Mouse (Mus musculus): ENCODE measurements at regions not wholly inside any gene's neighbourhood (a gene's known extent, or its start where the extent isn't known, plus 50 kb on each side); places are given as distances from the start of the nearest gene placed in this dataset.

DNA sequence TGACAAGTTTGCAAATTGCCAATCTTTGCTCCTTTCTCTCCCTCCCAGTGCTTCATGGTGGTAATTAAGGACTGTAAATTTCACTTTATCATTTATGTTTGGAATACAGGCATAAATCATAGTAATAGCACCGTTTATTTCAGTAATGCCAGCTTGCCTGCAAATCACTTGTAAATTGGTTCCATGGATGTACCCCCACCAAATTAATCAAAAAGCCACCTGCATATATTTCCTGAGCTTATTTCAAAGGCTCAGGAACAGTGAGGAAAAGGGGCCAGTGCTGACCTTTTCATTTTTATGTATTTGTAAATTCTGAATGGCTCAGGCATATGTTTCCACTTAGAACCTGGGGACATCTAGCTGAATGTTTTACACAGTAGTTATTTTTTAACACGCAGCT lies 115.0 kb downstream of the D3Ertd751e start:
- no peak for DNase-seq

DNA sequence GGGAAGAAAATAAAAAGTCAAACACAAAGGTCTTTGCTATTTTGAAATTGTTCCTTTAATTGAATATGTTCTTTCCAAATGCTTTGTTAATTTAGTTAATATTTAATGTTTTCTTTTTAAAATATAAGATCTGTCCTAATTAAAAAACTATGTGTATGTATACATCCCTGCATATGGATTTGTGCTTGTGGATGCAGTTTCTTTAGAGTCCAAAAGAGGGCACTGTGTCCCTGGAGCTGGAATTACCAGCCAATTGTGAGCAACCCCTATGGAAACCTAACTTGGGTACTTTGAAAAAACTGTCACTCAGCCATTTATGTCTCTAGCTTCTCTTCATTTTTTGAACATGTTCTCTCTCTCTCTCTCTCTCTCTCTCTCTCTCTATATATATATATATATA lies 120.3 kb downstream of the D3Ertd751e start:
- DNase-seq = no peak

GRCm38 (mm10) chr3:41908952-41909351 lies 166.5 kb downstream of the D3Ertd751e start:
- DNase-seq = no peak

GRCm38 (mm10) chr3:41913190-41913589 lies 170.8 kb downstream of the D3Ertd751e start:
- no peak for DNase-seq

- DNase-seq = no peak
Observed at GRCm38 (mm10) chr3:41939843-41940242, 197.4 kb downstream of the D3Ertd751e start.

DNA sequence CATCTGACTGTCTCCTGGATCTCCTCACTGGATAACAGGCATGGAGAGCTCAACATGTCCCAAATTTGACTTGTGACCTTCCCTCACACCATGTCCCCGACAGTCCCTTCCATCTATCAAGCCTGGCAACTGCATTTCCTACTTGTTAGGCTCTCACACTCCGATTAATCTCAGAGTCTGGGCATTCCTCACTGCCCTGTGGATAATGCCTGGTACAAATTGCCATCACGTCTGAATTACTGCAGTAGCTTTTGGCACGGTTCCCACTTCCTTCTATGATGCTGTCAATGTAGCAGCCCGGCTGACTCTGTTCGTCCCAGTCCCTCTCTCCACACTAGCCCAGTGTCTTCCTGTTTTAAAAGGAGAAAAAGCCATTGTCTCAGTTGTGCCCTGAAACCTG lies 200.6 kb downstream of the D3Ertd751e start:
- DNase-seq = no peak

GRCm38 (mm10) chr3:41949404-41949803 lies 207.0 kb downstream of the D3Ertd751e start:
- no peak for DNase-seq

DNA sequence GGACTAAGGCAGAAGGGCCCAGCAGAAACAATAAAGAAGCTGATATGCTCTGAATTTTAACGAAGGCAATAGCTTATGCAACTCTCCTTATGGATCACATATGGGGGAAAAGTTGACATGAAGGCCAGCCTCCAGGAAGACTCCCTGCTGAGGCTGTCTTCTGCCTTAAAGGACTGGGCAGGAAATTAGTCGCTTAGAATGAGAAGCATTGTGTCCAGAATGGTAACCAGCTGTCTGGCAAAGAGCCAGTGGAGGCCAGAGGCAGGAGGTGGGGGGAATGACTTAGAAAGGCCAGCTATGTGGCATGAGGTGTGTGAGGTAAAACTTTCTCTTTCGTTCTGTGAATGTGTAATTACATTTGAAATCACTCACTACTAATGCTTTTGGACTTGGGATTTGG lies 215.0 kb downstream of the D3Ertd751e start:
- DNase-seq = no peak

GRCm38 (mm10) chr3:41960209-41960608 lies 217.8 kb downstream of the D3Ertd751e start:
- no peak for DNase-seq

GRCm38 (mm10) chr3:41962923-41963322 lies 220.5 kb downstream of the D3Ertd751e start:
- DNase-seq = no peak

DNA sequence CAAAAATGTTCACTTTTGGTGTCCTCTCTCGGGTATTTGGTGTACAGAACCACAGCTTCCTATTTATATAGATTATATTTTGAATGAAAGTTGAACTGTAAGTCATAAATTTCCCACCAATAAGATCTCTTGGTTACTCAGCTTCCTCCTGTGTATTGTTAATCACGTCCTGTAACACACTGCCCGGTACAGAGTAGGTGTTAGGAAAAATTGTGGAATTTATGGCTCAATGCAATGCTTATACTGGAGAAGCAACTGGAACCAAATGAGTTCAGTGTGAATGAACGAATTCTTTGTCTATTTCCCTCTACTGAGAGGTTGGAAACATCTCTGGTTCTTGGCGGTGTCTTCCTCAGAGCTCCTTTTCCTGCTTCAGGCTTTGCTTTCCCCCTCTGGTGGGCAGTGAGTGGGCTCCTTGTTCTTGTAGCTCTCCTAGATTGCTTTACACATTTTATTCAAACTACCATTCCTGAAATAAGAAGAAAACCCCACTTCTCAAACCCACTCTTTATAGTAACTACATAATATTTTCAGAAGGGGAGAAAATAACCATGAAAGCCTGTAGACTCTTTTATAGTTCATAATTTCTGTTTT lies 264.4 kb downstream of the D3Ertd751e start:
- DNase-seq = peak; percentile 2

- no peak for DNase-seq
Observed at GRCm38 (mm10) chr3:42023187-42023586, 280.8 kb downstream of the D3Ertd751e start.

GRCm38 (mm10) chr3:42039632-42040031 lies 297.2 kb downstream of the D3Ertd751e start:
- DNase-seq = peak; percentile 2

- no peak for DNase-seq
Observed at GRCm38 (mm10) chr3:42040270-42040812, 297.9 kb downstream of the D3Ertd751e start.

DNA sequence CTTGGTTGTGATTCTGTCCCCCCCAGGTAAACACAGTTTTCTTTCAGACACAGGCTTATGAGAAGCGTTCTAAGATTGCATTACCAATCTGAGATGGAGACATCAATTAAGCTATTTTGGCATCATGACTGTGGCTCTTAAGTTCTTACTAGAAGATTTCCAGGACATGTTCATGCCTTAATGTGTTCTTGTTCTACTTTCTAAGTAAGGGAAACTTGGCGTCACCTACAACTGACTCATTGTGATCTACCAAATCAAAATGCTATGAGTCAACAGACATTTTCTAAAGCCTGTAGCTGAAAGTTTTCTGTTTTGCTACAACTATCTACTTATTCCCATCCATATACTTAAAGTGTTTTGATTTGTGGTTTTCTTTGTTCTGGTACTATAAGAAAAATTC lies 298.5 kb downstream of the D3Ertd751e start:
- no peak for DNase-seq

- DNase-seq = no peak
Observed at GRCm38 (mm10) chr3:42057286-42057868, 315.0 kb downstream of the D3Ertd751e start.

DNA sequence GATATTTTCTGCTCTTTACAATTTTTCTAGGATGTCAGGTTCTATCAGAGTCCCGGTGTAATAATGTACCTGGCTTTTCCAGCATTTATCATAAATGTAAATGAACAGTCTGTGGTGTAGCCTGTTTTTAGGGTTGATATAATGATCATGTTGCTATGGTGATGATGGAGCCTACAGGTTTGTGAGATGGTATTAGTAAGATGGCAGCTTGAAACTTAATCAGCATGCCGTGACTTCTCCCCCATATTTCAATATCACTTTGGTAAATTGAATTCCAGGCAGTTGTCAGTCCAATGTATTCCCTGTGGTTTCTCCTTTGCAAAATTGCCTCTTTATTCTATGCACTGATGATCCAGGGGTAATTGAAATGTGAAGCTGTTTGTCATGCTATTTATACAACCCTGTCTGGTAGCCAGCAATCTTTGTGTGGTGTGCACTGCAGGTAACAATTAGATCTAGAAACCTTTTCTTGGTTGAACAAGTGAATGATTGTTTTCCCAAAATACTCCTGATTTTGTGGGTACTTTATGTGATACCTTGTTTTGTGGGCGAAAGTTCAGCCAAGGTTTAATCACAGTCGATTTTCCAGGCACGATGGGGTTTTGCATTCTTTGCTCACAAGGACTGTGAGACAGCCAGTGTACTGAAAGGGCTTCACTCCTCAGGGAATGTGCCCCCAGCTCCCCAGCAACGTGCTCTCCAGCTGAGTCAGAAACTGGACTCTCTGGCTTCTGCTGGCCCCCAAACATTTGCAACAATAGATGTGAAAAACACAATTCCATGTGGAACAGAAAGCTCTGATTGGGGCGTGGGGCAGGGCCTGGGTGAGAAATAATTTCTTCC lies 322.9 kb downstream of the D3Ertd751e start:
- DNase-seq = no peak

- no peak for DNase-seq
Observed at GRCm38 (mm10) chr3:42065962-42066361, 323.6 kb downstream of the D3Ertd751e start.

- DNase-seq = no peak
Observed at GRCm38 (mm10) chr3:42067036-42067435, 324.6 kb downstream of the D3Ertd751e start.

GRCm38 (mm10) chr3:42074532-42075287 lies 332.3 kb downstream of the D3Ertd751e start:
- DNase-seq = peak; percentile 17

DNA sequence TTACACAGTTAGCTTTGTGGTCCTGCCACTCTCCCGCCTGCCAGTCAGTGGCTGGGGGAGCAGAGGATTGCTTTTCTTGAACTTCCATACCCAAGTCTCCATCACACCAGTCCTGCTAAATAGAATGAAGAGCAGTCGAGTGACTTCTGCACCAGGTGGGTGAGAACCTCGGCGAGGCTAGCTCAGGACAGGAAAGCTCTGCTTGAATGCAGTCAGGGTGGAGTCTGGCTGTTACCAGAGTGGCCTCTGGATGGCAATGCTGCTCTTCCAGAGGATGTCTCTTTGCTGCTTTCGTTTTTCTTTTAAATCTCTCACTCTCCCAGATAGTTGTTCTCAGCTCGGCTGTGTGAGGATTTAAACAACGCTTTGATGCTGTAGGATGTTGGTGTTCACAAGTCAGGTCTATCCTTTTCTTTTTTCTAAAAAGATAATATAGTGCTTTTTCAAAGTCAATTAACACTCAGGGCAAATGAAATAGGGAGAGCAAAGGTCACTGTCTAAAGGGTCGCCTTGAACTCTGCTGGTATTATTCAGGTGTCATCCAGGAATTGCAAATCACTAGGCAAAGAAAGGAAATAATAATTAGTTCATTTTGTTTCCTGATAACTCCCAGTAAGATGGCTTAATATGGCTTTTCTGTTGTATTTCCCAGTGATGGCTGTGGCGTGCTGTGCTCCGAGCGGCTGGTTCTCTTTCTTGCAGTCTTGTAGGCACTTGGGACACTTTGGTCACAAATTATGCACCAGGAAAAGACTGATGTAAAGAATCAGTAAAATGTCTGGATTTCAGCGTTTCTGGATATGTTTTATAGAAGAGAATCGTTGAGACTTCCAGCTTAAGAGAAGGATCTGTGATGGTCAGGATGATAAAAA lies 368.8 kb downstream of the D3Ertd751e start:
- DNase-seq = peak; percentile 80
